In the genomic region with DNA sequence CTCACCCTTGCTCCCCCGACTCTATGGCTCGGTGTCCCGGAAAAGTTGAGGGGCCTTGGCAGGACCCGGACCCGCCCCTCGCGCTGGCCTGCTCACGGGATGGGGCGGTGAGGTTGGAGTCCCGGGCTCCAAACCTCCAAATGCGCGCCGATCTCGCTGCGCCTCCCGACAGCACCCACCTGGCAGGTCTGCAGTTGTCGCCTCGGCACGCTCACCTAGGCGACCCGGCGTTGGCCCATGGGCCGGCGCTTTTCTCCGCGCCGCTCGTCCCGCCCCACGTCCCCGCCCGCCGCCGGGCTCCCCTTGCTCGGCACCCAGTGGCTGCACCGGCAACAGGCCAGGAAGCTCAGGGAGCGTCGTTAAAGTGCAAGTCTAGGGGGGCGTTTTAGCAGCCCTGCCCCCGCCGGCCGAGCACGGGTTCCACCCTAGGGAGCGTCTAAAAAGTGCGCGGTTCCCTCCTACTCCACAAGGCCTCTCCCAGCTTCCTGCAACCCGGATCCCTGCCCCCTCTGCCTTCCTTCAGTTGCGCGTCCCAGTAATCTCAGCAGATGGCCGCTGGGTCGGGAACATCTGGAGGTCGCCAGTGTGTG, we compare ENCODE assay signal across 8 mouse cellular contexts. TPM values are rescaled to one million over a fixed set of nuclear protein-coding genes. Genes with fewer than 3 reads are reported as not detected.
DNase-seq lines count a peak whose midpoint lies in the region; ATAC-seq and TF ChIP-seq lines count a peak whose summit lies in the region.

A gene (minus strand): TSS at position 266 of the 590 bp plus-strand sequence.

- peak within 1 kb of the TSS; percentile 94 for H3K4me3 ChIP-seq in embryonic fibroblast, embryonic 13.5 days (ENCODE audit: insufficient read depth, low read length)
- H3K4me3 ChIP-seq in heart, embryonic 10.5 days: peak within 1 kb of the TSS; percentile 82
- peak within 1 kb of the TSS; percentile 88 for H3K4me3 ChIP-seq in kidney, embryonic 15.5 days (replicated peaks)
- H3K4me3 ChIP-seq in stomach, postnatal 0 days (ENCODE audit: low read depth, low read length): peak within 1 kb of the TSS; percentile 77

- H3K9me3 ChIP-seq in heart, embryonic 10.5 days: 0 out of 2 replicates have a peak, but pooled peaks cover 4% of the 10 kb centered on the region
- no peaks in the 10 kb centered on the region for H3K9me3 ChIP-seq in kidney, embryonic 15.5 days (replicated peaks)
- no peaks in the 10 kb centered on the region for H3K9me3 ChIP-seq in stomach, postnatal 0 days (ENCODE audit: control insufficient read depth, low read length)

- DNase-seq in 416B (ENCODE audit: low read depth) (peak; percentile 64), liver (peak; percentile 82)
- DNase-seq in adrenal gland, postnatal 4 days (ENCODE audit: low spot score in 2 of 2): peak; percentile 79 to 82
- peak; percentile 96 for DNase-seq in heart, embryonic 10.5 days (ENCODE audit: low spot score)
- peak; percentile 93 for DNase-seq in stomach, postnatal 0 days (ENCODE audit: low spot score)

- no peaks in the 10 kb centered on the region for H3K27me3 ChIP-seq in heart, embryonic 10.5 days (ENCODE audit: insufficient read depth, poor library complexity, severe bottlenecking)
- H3K27me3 ChIP-seq in kidney, embryonic 15.5 days: no peaks in the 10 kb centered on the region
- no peaks in the 10 kb centered on the region for H3K27me3 ChIP-seq in stomach, postnatal 0 days (ENCODE audit: control insufficient read depth, insufficient read depth, low read length)

- peak; percentile 81 for TF ChIP-seq EP300 in stomach, postnatal 0 days (optimal IDR thresholded peaks at IDR 0.05)

- peak within 1 kb of the TSS; percentile 94 for H3K27ac ChIP-seq in embryonic fibroblast, embryonic 13.5 days (ENCODE audit: insufficient read depth, low read length)
- peak within 1 kb of the TSS; percentile 89 for H3K27ac ChIP-seq in heart, embryonic 10.5 days
- H3K27ac ChIP-seq in kidney, embryonic 15.5 days: peak within 1 kb of the TSS; percentile 88
- peak within 1 kb of the TSS; percentile 93 for H3K27ac ChIP-seq in stomach, postnatal 0 days (replicated peaks)

- no peak for TF ChIP-seq CTCF in embryonic fibroblast, embryonic 13.5 days (IDR thresholded peaks at IDR 0.05; ENCODE audit: borderline replicate concordance, insufficient read depth, low read length)
- TF ChIP-seq CTCF in stomach, postnatal 0 days (IDR thresholded peaks at IDR 0.05; ENCODE audit: low read depth): peak; percentile 35

- under 1% methylated on average over 52 of the region's 52 CpGs for WGBS in heart, embryonic 10.5 days
- WGBS in kidney, embryonic 15.5 days: under 1% methylated on average over 52 of the region's 52 CpGs
- under 1% methylated on average over 49 of the region's 52 CpGs for WGBS in stomach, postnatal 0 days

- H3K36me3 ChIP-seq in heart, embryonic 10.5 days: no peaks in the 10 kb centered on the region
- H3K36me3 ChIP-seq in kidney, embryonic 15.5 days: no peaks in the 10 kb centered on the region
- no peaks in the 10 kb centered on the region for H3K36me3 ChIP-seq in stomach, postnatal 0 days (ENCODE audit: control insufficient read depth, insufficient read depth, low read length)

- H3K4me1 ChIP-seq in embryonic fibroblast, embryonic 13.5 days (ENCODE audit: control insufficient read depth, insufficient read depth, low read length): peaks cover 6% of the 10 kb centered on the region; the same call in 1 of the 2 replicates
- H3K4me1 ChIP-seq in heart, embryonic 10.5 days: peaks cover 47% of the 10 kb centered on the region
- peaks cover 41% of the 10 kb centered on the region for H3K4me1 ChIP-seq in kidney, embryonic 15.5 days
- H3K4me1 ChIP-seq in stomach, postnatal 0 days (replicated peaks; ENCODE audit: control insufficient read depth, insufficient read depth): peaks cover 13% of the 10 kb centered on the region

- H3K9ac ChIP-seq in kidney, embryonic 15.5 days: peak within 1 kb of the TSS; percentile 76
- H3K9ac ChIP-seq in stomach, postnatal 0 days (ENCODE audit: low read length): peak within 1 kb of the TSS; percentile 80

- peak; percentile 93 for ATAC-seq in kidney, embryonic 15.5 days (replicated peaks; ENCODE audit: low FRiP score)
- ATAC-seq in monocyte, adult 5-6 weeks (replicated peaks; ENCODE audit: insufficient number of reproducible peaks, low FRiP score, low TSS enrichment, poor library complexity, severe bottlenecking): peak; percentile 18; the same call in 1 of the 2 replicates
- peak; percentile 93 for ATAC-seq in stomach, postnatal 0 days (ENCODE audit: low FRiP score, low TSS enrichment)

- H3K4me2 ChIP-seq in kidney, embryonic 15.5 days: peak within 1 kb of the TSS; percentile 95
- peak within 1 kb of the TSS; percentile 92 for H3K4me2 ChIP-seq in stomach, postnatal 0 days (replicated peaks; ENCODE audit: low read depth)

- peak; percentile 93 for TF ChIP-seq POLR2A in embryonic fibroblast, embryonic 13.5 days (IDR thresholded peaks at IDR 0.05; ENCODE audit: low read depth, low read length)

RNA-seq across cellular contexts. Expression of the gene that starts here (rescaled TPM):
- 10 to 100 TPM; 10.3 to 12.1 TPM for total RNA-seq in adrenal gland, postnatal 4 days (2021)
- polyA plus RNA-seq in embryonic fibroblast, embryonic 13.5 days (2011; ENCODE audit: insufficient read length, low read depth, missing spikeins): 63.1 and 77.5 TPM in 2 replicates
- polyA plus RNA-seq in heart, embryonic 10.5 days (2016; fragmentation: Nextera tagmentation; extraction: Ambion mirVana): 5.6 and 5.7 TPM in 2 replicates
- 8.7 and 10.0 TPM in 2 replicates for polyA plus RNA-seq in kidney, embryonic 15.5 days (2015; fragmentation: Nextera tagmentation; extraction: Ambion mirVana)
- not detected in 3 replicates for total RNA-seq in monocyte, adult 5-6 weeks (2017)
- polyA plus RNA-seq in stomach, postnatal 0 days (2015; fragmentation: Nextera tagmentation; extraction: Ambion mirVana): 29.9 and 34.0 TPM in 2 replicates

Comparison
In these comparisons a context has a peak if more than half of its experiments do, and no peak if none do; other contexts are left out.
1. Peak in every context shown above with its lines: DNase-seq, ATAC-seq, H3K4me3 ChIP-seq and H3K27ac ChIP-seq.
2. RNA of the gene that starts here (total RNA-seq): 10.3 to 12.1 TPM in adrenal gland, postnatal 4 days; not detected in monocyte, adult 5-6 weeks; every median in the first group is over 10 times any median in the second.
3. Peak in ATAC-seq in monocyte, adult 5-6 weeks; RNA of the gene not detected or under 1 TPM.
4. ATAC-seq: peak in every context shown above with its lines; median percentile 93 in kidney, embryonic 15.5 days; 93 in stomach, postnatal 0 days; 18 in monocyte, adult 5-6 weeks.